Mouse (Mus musculus) small intestine, adult 2 months (tissue): ENCODE data around the gene Nfib.

Source experiments
- CTCF ChIP-seq: fragments of 200-500 bp; IDR thresholded peaks from 2 replicates; pipeline ENCODE4 v1.5.1; 2012; ENCODE audit warnings: low read depth, mild to moderate bottlenecking, control low read depth, inconsistent platforms, low read length, moderate library complexity, mixed read lengths; ENCODE audit not compliant: insufficient replicate concordance, insufficient read length; ENCODE audit errors: extremely low read depth
- POLR2A ChIP-seq: fragments of 200-500 bp; IDR thresholded peaks from 2 replicates; pipeline ENCODE4 v1.6.1; 2012; ENCODE audit warnings: low read depth, mild to moderate bottlenecking, control low read depth, inconsistent platforms, low read length, moderate library complexity

- TF ChIP-seq CTCF (peak; percentile 32; the same call in 1 of the 2 replicates), POLR2A (no peak)
Observed at GRCm38 (mm10) chr4:82479394-82479793, 226.2 kb downstream of the Nfib start.
